Mouse (Mus musculus): ENCODE measurements around the gene Wnt3a. TPM values are rescaled to one million over a fixed set of nuclear protein-coding genes. Genes with fewer than 3 reads are reported as not detected.
"Not testable (repeated sequence)": the region's sequence is repeated elsewhere in the genome, so short reads cannot be mapped to it uniquely, and the experiment has no call there.

Gene Wnt3a
- polyA plus RNA-seq, 1 experiment from 2014 or later: 8.0 TPM

- peaks cover 39% of the 10 kb centered on the region for H3K4me1 ChIP-seq
- WGBS: 91% methylated on average over 2 of the region's 2 CpGs
- H3K27ac ChIP-seq: no peak overlapping the region
- H3K9me3 ChIP-seq (replicated peaks): no peaks in the 10 kb centered on the region
- H3K27me3 ChIP-seq: no peaks in the 10 kb centered on the region
- 0 out of 2 replicates have a peak overlapping the region, but pooled peaks have one; percentile 15 for H3K4me2 ChIP-seq (replicated peaks)
- H3K9ac ChIP-seq: no peak overlapping the region; the same call in 1 of the 2 replicates
- no peak for ATAC-seq (ENCODE audit: low FRiP score)
- peaks cover 8% of the 10 kb centered on the region for H3K36me3 ChIP-seq
- no peak overlapping the region for H3K4me3 ChIP-seq
These were observed 65.4 kb downstream of the Wnt3a start for GRCm38 (mm10) chr11:59225167-59225566.

- 73% methylated on average over 2 of the region's 2 CpGs for WGBS
- Histone ChIP-seq H3K36me3 (peaks cover 12% of the 10 kb centered on the region), H3K4me2 (replicated peaks) (no peak overlapping the region), H3K9me3 (replicated peaks) (no peaks in the 10 kb centered on the region), H3K9ac (no peak overlapping the region), H3K4me1 (peaks cover 39% of the 10 kb centered on the region), H3K27me3 (no peaks in the 10 kb centered on the region), H3K27ac (no peak overlapping the region), H3K4me3 (no peak overlapping the region)
- ATAC-seq (ENCODE audit: low FRiP score): no peak
These were observed 66.1 kb downstream of the Wnt3a start for GRCm38 (mm10) chr11:59224470-59224869.

GRCm38 (mm10) chr11:59224025-59224424, 66.5 kb downstream of the Wnt3a start:
- peaks cover 13% of the 10 kb centered on the region for H3K36me3 ChIP-seq
- H3K9me3 ChIP-seq (replicated peaks): no peaks in the 10 kb centered on the region
- H3K4me2 ChIP-seq (replicated peaks): no peak overlapping the region
- H3K9ac ChIP-seq: no peak overlapping the region
- peaks cover 39% of the 10 kb centered on the region for H3K4me1 ChIP-seq
- H3K27me3 ChIP-seq: no peaks in the 10 kb centered on the region
- no peak overlapping the region for H3K27ac ChIP-seq
- H3K4me3 ChIP-seq: no peak overlapping the region
- 93% methylated on average over 3 of the region's 3 CpGs for WGBS
- ATAC-seq (ENCODE audit: low FRiP score): no peak

GRCm38 (mm10) chr11:59222306-59222705, 68.2 kb downstream of the Wnt3a start:
- Histone ChIP-seq H3K9ac (no peak overlapping the region), H3K4me2 (replicated peaks) (no peak overlapping the region), H3K4me3 (no peak overlapping the region), H3K9me3 (replicated peaks) (no peaks in the 10 kb centered on the region), H3K36me3 (peaks cover 19% of the 10 kb centered on the region), H3K27ac (no peak overlapping the region), H3K4me1 (peaks cover 33% of the 10 kb centered on the region), H3K27me3 (no peaks in the 10 kb centered on the region)
- 94% methylated on average over 4 of the region's 4 CpGs for WGBS
- no peak for ATAC-seq (ENCODE audit: low FRiP score)

- H3K27ac ChIP-seq: no peak overlapping the region
These were observed 68.9 kb downstream of the Wnt3a start for GRCm38 (mm10) chr11:59221604-59222003.

GRCm38 (mm10) chr11:59219064-59219463, 71.5 kb downstream of the Wnt3a start:
- no peak for ATAC-seq (ENCODE audit: low FRiP score)
- no peak overlapping the region for H3K4me2 ChIP-seq (replicated peaks)
- peaks cover 6% of the 10 kb centered on the region for H3K4me1 ChIP-seq
- no peak overlapping the region for H3K9ac ChIP-seq
- no peak overlapping the region for H3K27ac ChIP-seq
- H3K4me3 ChIP-seq: no peak overlapping the region
- H3K36me3 ChIP-seq: peaks cover 19% of the 10 kb centered on the region
- no peaks in the 10 kb centered on the region for H3K27me3 ChIP-seq
- no peaks in the 10 kb centered on the region for H3K9me3 ChIP-seq (replicated peaks)

More at GRCm38 (mm10) chr11:59221604-59222003, 68.9 kb downstream of the Wnt3a start:
- Histone ChIP-seq H3K9me3 (replicated peaks) (no peaks in the 10 kb centered on the region), H3K27me3 (no peaks in the 10 kb centered on the region), H3K36me3 (peaks cover 19% of the 10 kb centered on the region), H3K4me3 (no peak overlapping the region), H3K4me2 (replicated peaks) (no peak overlapping the region), H3K4me1 (peaks cover 27% of the 10 kb centered on the region), H3K9ac (no peak overlapping the region)
- ATAC-seq (ENCODE audit: low FRiP score): no peak

GRCm38 (mm10) chr11:59218389-59218998, 72.1 kb downstream of the Wnt3a start:
- Histone ChIP-seq H3K4me3 (no peak overlapping the region), H3K4me2 (replicated peaks) (no peak overlapping the region), H3K4me1 (peaks cover 6% of the 10 kb centered on the region), H3K9me3 (replicated peaks) (no peaks in the 10 kb centered on the region), H3K27me3 (no peaks in the 10 kb centered on the region), H3K9ac (no peak overlapping the region), H3K36me3 (peaks cover 16% of the 10 kb centered on the region), H3K27ac (no peak overlapping the region)
- ATAC-seq (ENCODE audit: low FRiP score): no peak
- WGBS: 86% methylated on average over 4 of the region's 4 CpGs

- no peaks in the 10 kb centered on the region for H3K27me3 ChIP-seq
- no peak overlapping the region for H3K4me3 ChIP-seq
- no peaks in the 10 kb centered on the region for H3K9me3 ChIP-seq (replicated peaks)
- no peak overlapping the region for H3K27ac ChIP-seq
- 91% methylated on average over 3 of the region's 3 CpGs for WGBS
- H3K4me2 ChIP-seq (replicated peaks): no peak overlapping the region
- H3K4me1 ChIP-seq: peaks cover 6% of the 10 kb centered on the region; the same call in 1 of the 2 replicates
- peaks cover 24% of the 10 kb centered on the region for H3K36me3 ChIP-seq
- ATAC-seq (ENCODE audit: low FRiP score): no peak
- H3K9ac ChIP-seq: no peak overlapping the region
These were observed 73.6 kb downstream of the Wnt3a start for GRCm38 (mm10) chr11:59216955-59217354.

GRCm38 (mm10) chr11:59212892-59213494, 77.6 kb downstream of the Wnt3a start:
- Histone ChIP-seq H3K27ac (no peak overlapping the region), H3K36me3 (peaks cover 34% of the 10 kb centered on the region), H3K4me2 (replicated peaks) (no peak overlapping the region), H3K4me3 (no peak overlapping the region), H3K9ac (no peak overlapping the region), H3K9me3 (replicated peaks) (no peaks in the 10 kb centered on the region), H3K4me1 (peaks cover 21% of the 10 kb centered on the region), H3K27me3 (no peaks in the 10 kb centered on the region)
- ATAC-seq (ENCODE audit: low FRiP score): no peak
- WGBS: 96% methylated on average over 12 of the region's 12 CpGs

- not testable (repeated sequence) for ATAC-seq (ENCODE audit: low FRiP score); H3K4me2 ChIP-seq (replicated peaks); H3K27ac ChIP-seq; H3K27me3 ChIP-seq; H3K9ac ChIP-seq; H3K9me3 ChIP-seq (replicated peaks); H3K4me3 ChIP-seq
- Histone ChIP-seq H3K4me1 (peaks cover 26% of the 10 kb centered on the region), H3K36me3 (peaks cover 32% of the 10 kb centered on the region)
- WGBS: 85% methylated on average over 12 of the region's 12 CpGs
These were observed 78.2 kb downstream of the Wnt3a start for GRCm38 (mm10) chr11:59212320-59212719.

GRCm38 (mm10) chr11:59211561-59211960, 79.0 kb downstream of the Wnt3a start:
- Histone ChIP-seq H3K36me3 (peaks cover 35% of the 10 kb centered on the region), H3K4me1 (peaks cover 26% of the 10 kb centered on the region)
- H3K9ac ChIP-seq; H3K4me3 ChIP-seq; ATAC-seq (ENCODE audit: low FRiP score); H3K9me3 ChIP-seq (replicated peaks); H3K27ac ChIP-seq; H3K4me2 ChIP-seq (replicated peaks); H3K27me3 ChIP-seq: not testable (repeated sequence)
- WGBS: 94% methylated on average over 9 of the region's 9 CpGs

- no peak overlapping the region for H3K9ac ChIP-seq
- ATAC-seq (ENCODE audit: low FRiP score): no peak
- 85% methylated on average over 4 of the region's 4 CpGs for whole genome bisulfite sequencing
- H3K4me3 ChIP-seq: no peak overlapping the region
- H3K4me2 ChIP-seq (replicated peaks): no peak overlapping the region
- no peaks in the 10 kb centered on the region for H3K27me3 ChIP-seq
- peaks cover 26% of the 10 kb centered on the region for H3K4me1 ChIP-seq
- no peaks in the 10 kb centered on the region for H3K9me3 ChIP-seq (replicated peaks)
- H3K27ac ChIP-seq: no peak overlapping the region
- peaks cover 51% of the 10 kb centered on the region for H3K36me3 ChIP-seq
These were observed 80.5 kb downstream of the Wnt3a start for GRCm38 (mm10) chr11:59210020-59210419.

- Histone ChIP-seq H3K9me3 (replicated peaks) (no peaks in the 10 kb centered on the region), H3K36me3 (peaks cover 53% of the 10 kb centered on the region), H3K4me2 (replicated peaks) (peak overlapping the region; percentile 87), H3K4me3 (peak overlapping the region; percentile 89; the same call in 1 of the 2 replicates), H3K27ac (peak overlapping the region; percentile 92; the same call in 1 of the 2 replicates), H3K27me3 (no peaks in the 10 kb centered on the region), H3K9ac (no peak overlapping the region), H3K4me1 (peaks cover 26% of the 10 kb centered on the region)
- WGBS: 70% methylated on average over 5 of the region's 5 CpGs
- no peak for ATAC-seq (ENCODE audit: low FRiP score)
These were observed 81.0 kb downstream of the Wnt3a start for GRCm38 (mm10) chr11:59209580-59209979.
